Mouse (Mus musculus): ENCODE measurements around the gene Rbms1. TPM values are rescaled to one million over a fixed set of nuclear protein-coding genes. Genes with fewer than 3 reads are reported as not detected.

Rbms1 gene
- polyA plus RNA-seq, 1 experiment from 2014 or later: 78.6 TPM

GRCm38 (mm10) chr2:60948241-60948640, 14.8 kb downstream of the Rbms1 start:
- Histone ChIP-seq H3K27me3 (ENCODE audit: control insufficient read depth, insufficient read depth, low read length) (no peaks in the 10 kb centered on the region), H3K9me3 (ENCODE audit: control insufficient read depth, low read length) (no peaks in the 10 kb centered on the region), H3K27ac (ENCODE audit: low read depth, low read length) (no peak overlapping the region), H3K36me3 (ENCODE audit: control insufficient read depth, insufficient read depth, low read length) (no peaks in the 10 kb centered on the region), H3K4me2 (replicated peaks; ENCODE audit: low read depth, low read length) (no peak overlapping the region), H3K4me3 (ENCODE audit: low read depth, low read length) (no peak overlapping the region), H3K9ac (ENCODE audit: low read depth, low read length) (no peak overlapping the region), H3K4me1 (replicated peaks; ENCODE audit: control insufficient read depth, insufficient read depth, low read length) (no peaks in the 10 kb centered on the region)
- 51% methylated on average over 3 of the region's 3 CpGs for WGBS
- no peak for DNase-seq (ENCODE audit: low spot score)
- no peak for ATAC-seq (ENCODE audit: low FRiP score)

- Histone ChIP-seq H3K4me2 (replicated peaks; ENCODE audit: low read depth, low read length) (no peak overlapping the region), H3K36me3 (ENCODE audit: control insufficient read depth, insufficient read depth, low read length) (no peaks in the 10 kb centered on the region), H3K9ac (ENCODE audit: low read depth, low read length) (no peak overlapping the region), H3K27ac (ENCODE audit: low read depth, low read length) (no peak overlapping the region), H3K9me3 (ENCODE audit: control insufficient read depth, low read length) (no peaks in the 10 kb centered on the region), H3K4me1 (replicated peaks; ENCODE audit: control insufficient read depth, insufficient read depth, low read length) (no peaks in the 10 kb centered on the region), H3K4me3 (ENCODE audit: low read depth, low read length) (no peak overlapping the region), H3K27me3 (ENCODE audit: control insufficient read depth, insufficient read depth, low read length) (no peaks in the 10 kb centered on the region)
- DNase-seq (ENCODE audit: low spot score) (no peak), ATAC-seq (ENCODE audit: low FRiP score) (no peak)
- 87% methylated on average over 4 of the region's 4 CpGs for WGBS
These were observed 15.2 kb downstream of the Rbms1 start for GRCm38 (mm10) chr2:60947817-60948216.

- DNase-seq (ENCODE audit: low spot score) (no peak), ATAC-seq (ENCODE audit: low FRiP score) (no peak)
These were observed 22.5 kb downstream of the Rbms1 start for GRCm38 (mm10) chr2:60940454-60940961.

GRCm38 (mm10) chr2:60939957-60940356, 23.0 kb downstream of the Rbms1 start:
- H3K36me3 ChIP-seq (ENCODE audit: control insufficient read depth, insufficient read depth, low read length): no peaks in the 10 kb centered on the region
- DNase-seq (ENCODE audit: low spot score) (no peak), ATAC-seq (ENCODE audit: low FRiP score) (no peak)
- H3K9ac ChIP-seq (ENCODE audit: low read depth, low read length): no peak overlapping the region
- WGBS: 91% methylated on average over 2 of the region's 2 CpGs
- no peak overlapping the region for H3K27ac ChIP-seq (ENCODE audit: low read depth, low read length)
- no peaks in the 10 kb centered on the region for H3K9me3 ChIP-seq (ENCODE audit: control insufficient read depth, low read length)
- H3K4me3 ChIP-seq (ENCODE audit: low read depth, low read length): no peak overlapping the region
- no peak overlapping the region for H3K4me2 ChIP-seq (replicated peaks; ENCODE audit: low read depth, low read length)
- no peaks in the 10 kb centered on the region for H3K4me1 ChIP-seq (replicated peaks; ENCODE audit: control insufficient read depth, insufficient read depth, low read length)
- no peaks in the 10 kb centered on the region for H3K27me3 ChIP-seq (ENCODE audit: control insufficient read depth, insufficient read depth, low read length)

More at GRCm38 (mm10) chr2:60940454-60940961, 22.5 kb downstream of the Rbms1 start:
- H3K4me1 ChIP-seq (replicated peaks; ENCODE audit: control insufficient read depth, insufficient read depth, low read length): no peaks in the 10 kb centered on the region
- H3K9me3 ChIP-seq (ENCODE audit: control insufficient read depth, low read length): no peaks in the 10 kb centered on the region
- H3K27ac ChIP-seq (ENCODE audit: low read depth, low read length): no peak overlapping the region
- H3K36me3 ChIP-seq (ENCODE audit: control insufficient read depth, insufficient read depth, low read length): no peaks in the 10 kb centered on the region
- no peaks in the 10 kb centered on the region for H3K27me3 ChIP-seq (ENCODE audit: control insufficient read depth, insufficient read depth, low read length)
- H3K4me2 ChIP-seq (replicated peaks; ENCODE audit: low read depth, low read length): no peak overlapping the region
- H3K9ac ChIP-seq (ENCODE audit: low read depth, low read length): no peak overlapping the region
- 75% methylated on average over 8 of the region's 8 CpGs for WGBS
- H3K4me3 ChIP-seq (ENCODE audit: low read depth, low read length): no peak overlapping the region

GRCm38 (mm10) chr2:60936910-60937309, 26.1 kb downstream of the Rbms1 start:
- Histone ChIP-seq H3K4me1 (replicated peaks; ENCODE audit: control insufficient read depth, insufficient read depth, low read length) (no peaks in the 10 kb centered on the region), H3K9me3 (ENCODE audit: control insufficient read depth, low read length) (no peaks in the 10 kb centered on the region), H3K36me3 (ENCODE audit: control insufficient read depth, insufficient read depth, low read length) (no peaks in the 10 kb centered on the region), H3K9ac (ENCODE audit: low read depth, low read length) (no peak overlapping the region), H3K27me3 (ENCODE audit: control insufficient read depth, insufficient read depth, low read length) (no peaks in the 10 kb centered on the region), H3K27ac (ENCODE audit: low read depth, low read length) (no peak overlapping the region), H3K4me3 (ENCODE audit: low read depth, low read length) (no peak overlapping the region), H3K4me2 (replicated peaks; ENCODE audit: low read depth, low read length) (no peak overlapping the region)
- WGBS: 90% methylated on average over 14 of the region's 14 CpGs
- DNase-seq (ENCODE audit: low spot score): no peak
- no peak for ATAC-seq (ENCODE audit: low FRiP score)

GRCm38 (mm10) chr2:60928948-60929347, 34.0 kb downstream of the Rbms1 start:
- ATAC-seq (ENCODE audit: low FRiP score) (no peak), DNase-seq (ENCODE audit: low spot score) (no peak)
- Histone ChIP-seq H3K36me3 (ENCODE audit: control insufficient read depth, insufficient read depth, low read length) (no peaks in the 10 kb centered on the region), H3K27me3 (ENCODE audit: control insufficient read depth, insufficient read depth, low read length) (no peaks in the 10 kb centered on the region), H3K4me3 (ENCODE audit: low read depth, low read length) (no peak overlapping the region), H3K4me2 (replicated peaks; ENCODE audit: low read depth, low read length) (no peak overlapping the region), H3K27ac (ENCODE audit: low read depth, low read length) (no peak overlapping the region), H3K9me3 (ENCODE audit: control insufficient read depth, low read length) (no peaks in the 10 kb centered on the region), H3K9ac (ENCODE audit: low read depth, low read length) (no peak overlapping the region), H3K4me1 (replicated peaks; ENCODE audit: control insufficient read depth, insufficient read depth, low read length) (no peaks in the 10 kb centered on the region)
- WGBS: 95% methylated on average over 5 of the region's 5 CpGs

- Histone ChIP-seq H3K4me1 (replicated peaks; ENCODE audit: control insufficient read depth, insufficient read depth, low read length) (no peaks in the 10 kb centered on the region), H3K9me3 (ENCODE audit: control insufficient read depth, low read length) (no peaks in the 10 kb centered on the region), H3K27me3 (ENCODE audit: control insufficient read depth, insufficient read depth, low read length) (no peaks in the 10 kb centered on the region), H3K4me2 (replicated peaks; ENCODE audit: low read depth, low read length) (no peak overlapping the region), H3K27ac (ENCODE audit: low read depth, low read length) (no peak overlapping the region), H3K9ac (ENCODE audit: low read depth, low read length) (no peak overlapping the region), H3K4me3 (ENCODE audit: low read depth, low read length) (no peak overlapping the region), H3K36me3 (ENCODE audit: control insufficient read depth, insufficient read depth, low read length) (no peaks in the 10 kb centered on the region)
- WGBS: 95% methylated on average over 8 of the region's 8 CpGs
- no peak for DNase-seq (ENCODE audit: low spot score)
- ATAC-seq (ENCODE audit: low FRiP score): no peak
These were observed 34.9 kb downstream of the Rbms1 start for GRCm38 (mm10) chr2:60927906-60928775.

GRCm38 (mm10) chr2:60925063-60925462, 37.9 kb downstream of the Rbms1 start:
- H3K9me3 ChIP-seq (ENCODE audit: control insufficient read depth, low read length): no peaks in the 10 kb centered on the region
- H3K4me3 ChIP-seq (ENCODE audit: low read depth, low read length): no peak overlapping the region
- H3K36me3 ChIP-seq (ENCODE audit: control insufficient read depth, insufficient read depth, low read length): no peaks in the 10 kb centered on the region
- no peak overlapping the region for H3K27ac ChIP-seq (ENCODE audit: low read depth, low read length)
- H3K4me2 ChIP-seq (replicated peaks; ENCODE audit: low read depth, low read length): no peak overlapping the region
- DNase-seq (ENCODE audit: low spot score) (no peak), ATAC-seq (ENCODE audit: low FRiP score) (no peak)
- H3K4me1 ChIP-seq (replicated peaks; ENCODE audit: control insufficient read depth, insufficient read depth, low read length): no peaks in the 10 kb centered on the region
- WGBS: 83% methylated on average over 5 of the region's 5 CpGs
- no peaks in the 10 kb centered on the region for H3K27me3 ChIP-seq (ENCODE audit: control insufficient read depth, insufficient read depth, low read length)
- H3K9ac ChIP-seq (ENCODE audit: low read depth, low read length): no peak overlapping the region
